Mouse (Mus musculus): Measurements from ENCODE around the gene Plekho2.

DNA sequence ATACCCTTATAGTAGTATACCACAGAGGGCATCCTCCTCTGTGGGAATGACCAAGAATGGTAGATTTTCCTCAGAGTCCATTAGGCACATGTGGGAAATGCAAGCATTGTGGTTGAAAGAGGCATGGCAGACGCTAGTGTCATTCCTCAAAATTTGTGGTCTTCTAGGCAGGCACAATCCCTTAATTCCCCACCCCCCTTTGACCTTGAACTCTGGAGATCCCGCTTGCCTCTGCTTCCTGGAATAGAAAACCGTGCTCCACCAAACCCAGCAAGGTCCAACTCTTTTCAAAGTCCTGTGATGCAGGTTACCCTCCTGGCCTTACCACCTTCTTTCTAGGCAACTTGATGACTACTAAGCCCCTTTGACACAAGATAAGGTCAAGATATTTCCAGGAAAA, 12.9 kb upstream of the Plekho2 start:
- TF ChIP-seq CTCF (IDR thresholded peaks at IDR 0.05; ENCODE audit: extremely low read depth, insufficient read depth, insufficient read length, insufficient replicate concordance) (no peak), POLR2A (IDR thresholded peaks at IDR 0.05; ENCODE audit: low read depth, low read length) (no peak)

All from spleen, adult 2 months (tissue).